Mouse (Mus musculus) MEL (cell line): ENCODE results near the gene Rabep1. TPM values are rescaled to one million over a fixed set of nuclear protein-coding genes. Genes with fewer than 3 reads are reported as not detected.
A peak's percentile ranks its signal among the peaks of the same experiment; 100 is the strongest.

ENCODE experiments used
- DNase-seq: peaks from one replicate; pipeline ENCODE4 v3.0.0; 2011; ENCODE audit warnings: low read depth, low spot score
- H3K27ac ChIP-seq: 2 replicates; pipeline ENCODE4 v1.5.1; 2012; ENCODE audit warnings: low read depth, mild to moderate bottlenecking, control low read depth, low read length, moderate library complexity; ENCODE audit not compliant: control insufficient read depth
- H3K27me3 ChIP-seq, 2 experiments: fragments of 150-350 bp in 1 of 2; sonication (generic) in 1 of 2; 2 replicates each; pipeline ENCODE4 v1.6.1; 2012; ENCODE audit warnings: low read length in 2 of 2, mild to moderate bottlenecking in 2 of 2, improper control_type of control experiment in 1 of 2, moderate library complexity in 1 of 2; ENCODE audit not compliant: insufficient read depth in 2 of 2, control insufficient read depth in 1 of 2
- H3K36me3 ChIP-seq, 2 experiments: 2 replicates each; pipeline ENCODE4 v1.6.1; 2012 to 2014; ENCODE audit warnings: low read length in 2 of 2, improper control_type of control experiment in 1 of 2, inconsistent platforms in 1 of 2, mild to moderate bottlenecking in 1 of 2; ENCODE audit not compliant: insufficient read depth in 2 of 2, control insufficient read depth in 1 of 2
- H3K4me1 ChIP-seq, 2 experiments: fragments of 150-350 bp in 1 of 2; sonication (generic) in 1 of 2; 2 replicates each; pipeline ENCODE4 v1.6.1; 2012; ENCODE audit warnings: low read length in 2 of 2, improper control_type of control experiment in 1 of 2, mild to moderate bottlenecking in 1 of 2; ENCODE audit not compliant: insufficient read depth in 2 of 2, control insufficient read depth in 1 of 2
- H3K4me3 ChIP-seq, 2 experiments: fragments of 150-350 bp in 1 of 2; sonication (generic) in 1 of 2; 2 replicates each; pipeline ENCODE4 v1.5.1; 2012; ENCODE audit warnings: low read depth in 2 of 2, low read length in 2 of 2, mild to moderate bottlenecking in 2 of 2, moderate library complexity in 2 of 2, control low read depth in 1 of 2, improper control_type of control experiment in 1 of 2; ENCODE audit not compliant: control insufficient read depth in 1 of 2, insufficient read depth in 1 of 2
- H3K79me2 ChIP-seq: 2 replicates; pipeline ENCODE4 v1.6.1; 2012; ENCODE audit warnings: mild to moderate bottlenecking, low read length, moderate library complexity; ENCODE audit not compliant: control insufficient read depth, poor library complexity, insufficient read depth
- H3K9ac ChIP-seq: 2 replicates; pipeline ENCODE4 v1.6.1; 2012; ENCODE audit warnings: low read depth, mild to moderate bottlenecking, control low read depth, low read length, moderate library complexity; ENCODE audit not compliant: control insufficient read depth, poor library complexity, severe bottlenecking
- H3K9me3 ChIP-seq: fragments of 150-350 bp; sonication (generic); replicated peaks from 2 replicates; pipeline ENCODE4 v1.6.1; 2012; ENCODE audit warnings: mild to moderate bottlenecking, low read length, improper control_type of control experiment, moderate library complexity; ENCODE audit not compliant: insufficient read depth
- BHLHE40 ChIP-seq: IDR thresholded peaks from 2 replicates; pipeline ENCODE4 v1.6.1; 2012; ENCODE audit warnings: low read depth, mild to moderate bottlenecking, inconsistent platforms, low read length, improper control_type of control experiment, borderline replicate concordance
- CHD1 ChIP-seq: IDR thresholded peaks from 2 replicates; pipeline ENCODE4 v1.6.1; 2012; ENCODE audit warnings: low read depth, mild to moderate bottlenecking, inconsistent platforms, low read length, improper control_type of control experiment
- CTCF ChIP-seq, 3 experiments: IDR thresholded peaks in 2 of 3; conservative IDR thresholded peaks in 1 of 3; 2 replicates each; pipeline ENCODE4 v1.5.1; 2011 to 2012; ENCODE audit warnings: low read length in 3 of 3, low read depth in 2 of 3, mild to moderate bottlenecking in 2 of 3, improper control_type of control experiment in 1 of 3, inconsistent platforms in 1 of 3, mixed read lengths in 1 of 3, moderate library complexity in 1 of 3; ENCODE audit not compliant: control insufficient read depth in 1 of 3, insufficient read depth in 1 of 3, poor library complexity in 1 of 3, severe bottlenecking in 1 of 3
- ELF1 ChIP-seq: IDR thresholded peaks from 2 replicates; pipeline ENCODE4 v1.6.1; 2014; ENCODE audit warnings: low read depth, mild to moderate bottlenecking, inconsistent platforms, low read length, improper control_type of control experiment, moderate library complexity
- GABPA ChIP-seq: IDR thresholded peaks from 2 replicates; pipeline ENCODE4 v1.6.1; 2012; ENCODE audit warnings: low read depth, mild to moderate bottlenecking, inconsistent platforms, low read length, improper control_type of control experiment, moderate library complexity
- GATA1 ChIP-seq: IDR thresholded peaks from 2 replicates; pipeline ENCODE4 v1.6.1; 2011; ENCODE audit warnings: low read depth, low read length, improper control_type of control experiment
- HCFC1 ChIP-seq: IDR thresholded peaks from 2 replicates; pipeline ENCODE4 v1.6.1; 2012; ENCODE audit warnings: low read depth, mild to moderate bottlenecking, inconsistent platforms, low read length, improper control_type of control experiment, moderate library complexity
- KAT2A ChIP-seq: conservative IDR thresholded peaks from 2 replicates; pipeline ENCODE4 v1.6.1; 2012; ENCODE audit warnings: low read depth, low read length, improper control_type of control experiment, inconsistent platforms
- MAFK ChIP-seq: IDR thresholded peaks from 2 replicates; pipeline ENCODE4 v1.6.1; 2011; ENCODE audit warnings: low read depth, mild to moderate bottlenecking, low read length, improper control_type of control experiment, borderline replicate concordance
- MAZ ChIP-seq: IDR thresholded peaks from 2 replicates; pipeline ENCODE4 v1.6.1; 2012; ENCODE audit warnings: low read depth, mild to moderate bottlenecking, inconsistent platforms, low read length, improper control_type of control experiment
- MXI1 ChIP-seq: IDR thresholded peaks from 2 replicates; pipeline ENCODE4 v1.6.1; 2011; ENCODE audit warnings: mild to moderate bottlenecking, low read depth, low read length, improper control_type of control experiment
- MYB ChIP-seq: IDR thresholded peaks from 2 replicates; pipeline ENCODE4 v1.6.1; 2011; ENCODE audit warnings: mild to moderate bottlenecking, low read depth, low read length, improper control_type of control experiment
- MYC ChIP-seq: IDR thresholded peaks from 2 replicates; pipeline ENCODE4 v1.6.1; 2011; ENCODE audit warnings: low read depth, mild to moderate bottlenecking, low read length, improper control_type of control experiment, moderate library complexity
- NRF1 ChIP-seq: IDR thresholded peaks from 2 replicates; pipeline ENCODE4 v1.6.1; 2014; ENCODE audit warnings: low read depth, mild to moderate bottlenecking, inconsistent platforms, low read length, improper control_type of control experiment, moderate library complexity; ENCODE audit not compliant: poor library complexity, insufficient read depth, severe bottlenecking
- POLR2A ChIP-seq, 2 experiments: IDR thresholded peaks; 2 replicates each; pipeline ENCODE4 v1.6.1; 2011 to 2012; ENCODE audit warnings: low read length in 2 of 2, mild to moderate bottlenecking in 2 of 2, control low read depth in 1 of 2, improper control_type of control experiment in 1 of 2, low read depth in 1 of 2, moderate library complexity in 1 of 2; ENCODE audit not compliant: control insufficient read depth in 1 of 2, insufficient read depth in 1 of 2, poor library complexity in 1 of 2
- POLR2AphosphoS2 ChIP-seq: IDR thresholded peaks from 2 replicates; pipeline ENCODE4 v1.6.1; 2011; ENCODE audit warnings: low read length, improper control_type of control experiment
- RAD21 ChIP-seq: IDR thresholded peaks from 2 replicates; pipeline ENCODE4 v1.6.1; 2011; ENCODE audit warnings: mild to moderate bottlenecking, low read depth, low read length, improper control_type of control experiment
- RCOR1 ChIP-seq: IDR thresholded peaks from 2 replicates; pipeline ENCODE4 v1.6.1; 2012; ENCODE audit warnings: low read depth, mild to moderate bottlenecking, inconsistent platforms, low read length, improper control_type of control experiment
- SIN3A ChIP-seq: IDR thresholded peaks from 2 replicates; pipeline ENCODE4 v1.6.1; 2012; ENCODE audit warnings: low read length, improper control_type of control experiment, inconsistent platforms
- SMC3 ChIP-seq: IDR thresholded peaks from 2 replicates; pipeline ENCODE4 v1.6.1; 2011; ENCODE audit warnings: low read depth, low read length, improper control_type of control experiment
- TAL1 ChIP-seq: IDR thresholded peaks from 2 replicates; pipeline ENCODE4 v1.6.1; 2012; ENCODE audit warnings: mild to moderate bottlenecking, inconsistent platforms, low read length, moderate library complexity, mixed read lengths
- TBP ChIP-seq: IDR thresholded peaks from 2 replicates; pipeline ENCODE4 v1.8.0; 2011; ENCODE audit warnings: low read depth, low read length, improper control_type of control experiment
- TCF12 ChIP-seq: IDR thresholded peaks from 2 replicates; pipeline ENCODE4 v1.6.1; 2014; ENCODE audit warnings: low read depth, mild to moderate bottlenecking, inconsistent platforms, low read length, improper control_type of control experiment, moderate library complexity
- UBTF ChIP-seq: IDR thresholded peaks from 2 replicates; pipeline ENCODE4 v1.6.1; 2012; ENCODE audit warnings: low read depth, mild to moderate bottlenecking, inconsistent platforms, low read length, improper control_type of control experiment, moderate library complexity, borderline replicate concordance; ENCODE audit not compliant: insufficient read depth
- USF1 ChIP-seq: IDR thresholded peaks from 2 replicates; pipeline ENCODE4 v1.6.1; 2014; ENCODE audit warnings: low read depth, mild to moderate bottlenecking, inconsistent platforms, low read length, improper control_type of control experiment, moderate library complexity
- USF2 ChIP-seq, 2 experiments: IDR thresholded peaks; 2 replicates each; pipeline ENCODE4 v1.6.1; 2011 to 2012; ENCODE audit warnings: improper control_type of control experiment in 2 of 2, low read length in 2 of 2, borderline replicate concordance in 1 of 2, inconsistent platforms in 1 of 2, low read depth in 1 of 2, mild to moderate bottlenecking in 1 of 2; ENCODE audit not compliant: insufficient read depth in 1 of 2
- ZKSCAN1 ChIP-seq: IDR thresholded peaks from 2 replicates; pipeline ENCODE4 v1.6.1; 2012; ENCODE audit warnings: low read depth, mild to moderate bottlenecking, inconsistent platforms, low read length, improper control_type of control experiment, moderate library complexity
- ZMIZ1 ChIP-seq: IDR thresholded peaks from 2 replicates; pipeline ENCODE4 v1.6.1; 2012; ENCODE audit warnings: low read depth, mild to moderate bottlenecking, inconsistent platforms, low read length, improper control_type of control experiment, moderate library complexity
- ZNF384 ChIP-seq: IDR thresholded peaks from 2 replicates; pipeline ENCODE4 v1.6.1; 2012; ENCODE audit warnings: low read depth, mild to moderate bottlenecking, inconsistent platforms, low read length, improper control_type of control experiment
- polyA plus RNA-seq, 2 experiments: library from polyadenylated mRNA; stranded (reverse) in 1 of 2; unstranded in 1 of 2; fragments of >175 nt in 1 of 2; fragments of >200 nt in 1 of 2; gene quantifications; 2 replicates each; pipeline versions ENCODE4 v1.2.1 to v1.2.4; 2012; ENCODE audit warnings: low replicate concordance in 2 of 2, low read depth in 1 of 2; ENCODE audit not compliant: insufficient read length in 2 of 2, insufficient read depth in 1 of 2, missing spikeins in 1 of 2
- total RNA-seq: library from RNA; depleted of rRNA; stranded (reverse); fragments of 300-350 nt; gene quantifications from 2 replicates; pipeline ENCODE4 v1.2.3, GENCODE M21; 2012

Gene Rabep1
- total and polyA plus RNA-seq, 3 experiments: 24.2 to 72.2 (median 34.3) TPM

GRCm38 (mm10) chr11:70846029-70846428 is 1.5 kb downstream of the Rabep1 start:
- H3K9me3 ChIP-seq: no peaks in the 10 kb centered on the region
- TF ChIP-seq TAL1 (no peak), GABPA (no peak), MXI1 (0 out of 2 replicates have a peak, but pooled peaks have one; percentile 17), TBP (peak; percentile 70; the same call in 1 of the 2 replicates), POLR2AphosphoS2 (no peak), USF2 (IDR thresholded peaks at IDR 0.05; ENCODE audit: borderline replicate concordance in 1 of 2, insufficient read depth in 1 of 2, low read depth in 1 of 2, low read length in 2 of 2) (no peak), RAD21 (no peak), KAT2A (no peak), SMC3 (no peak), POLR2A (IDR thresholded peaks at IDR 0.05; ENCODE audit: control insufficient read depth in 1 of 2, insufficient read depth in 1 of 2, low read depth in 1 of 2, low read length in 2 of 2, poor library complexity in 1 of 2) (no peak), RCOR1 (no peak), GATA1 (peak; percentile 77), SIN3A (peak; percentile 29; the same call in 1 of the 2 replicates), ZMIZ1 (no peak), ZKSCAN1 (no peak), MAZ (no peak), MYC (no peak), USF1 (0 out of 2 replicates have a peak, but pooled peaks have one; percentile 6), TCF12 (no peak), ELF1 (no peak), BHLHE40 (peak; percentile 28; the same call in 1 of the 2 replicates), HCFC1 (no peak)
- peaks cover 0 to 2% of the 10 kb centered on the region in 2 experiments; a peak in 3 of 4 replicates for H3K27me3 ChIP-seq
- H3K79me2 ChIP-seq: peaks cover 47% of the 10 kb centered on the region
- H3K36me3 ChIP-seq: peaks cover 0 to 25% of the 10 kb centered on the region in 2 experiments; a peak in 3 of 4 replicates
- H3K4me3 ChIP-seq: peak overlapping the region; percentile 71 to 95
- peaks cover 16 to 23% of the 10 kb centered on the region in 2 experiments for H3K4me1 ChIP-seq
- peak; percentile 63 for DNase-seq
- peak overlapping the region; percentile 31 for H3K27ac ChIP-seq
- H3K9ac ChIP-seq: peak overlapping the region; percentile 91

- H3K4me3 ChIP-seq: no peak overlapping the region
- peaks cover 34% of the 10 kb centered on the region for H3K79me2 ChIP-seq
- no peaks in the 10 kb centered on the region for H3K27me3 ChIP-seq
- peaks cover 17 to 28% of the 10 kb centered on the region in 2 experiments for H3K4me1 ChIP-seq
- H3K9ac ChIP-seq: no peak overlapping the region
- TF ChIP-seq ZNF384 (no peak), ZMIZ1 (no peak), NRF1 (no peak), UBTF (no peak), USF2 (IDR thresholded peaks at IDR 0.05; ENCODE audit: borderline replicate concordance in 1 of 2, insufficient read depth in 1 of 2, low read depth in 1 of 2, low read length in 2 of 2) (no peak), MAFK (no peak), CHD1 (no peak), MYB (no peak), CTCF (IDR thresholded peaks at IDR 0.05 in 2 of 3, conservative IDR thresholded peaks at IDR 0.05 in 1 of 3; ENCODE audit: control insufficient read depth in 1 of 3, insufficient read depth in 1 of 3, low read depth in 2 of 3, low read length in 3 of 3, poor library complexity in 1 of 3, severe bottlenecking in 1 of 3) (no peak), TCF12 (no peak), SMC3 (no peak)
- peaks cover 9 to 42% of the 10 kb centered on the region in 2 experiments for H3K36me3 ChIP-seq
- no peak overlapping the region for H3K27ac ChIP-seq
- no peaks in the 10 kb centered on the region for H3K9me3 ChIP-seq
- no peak for DNase-seq
Observed at GRCm38 (mm10) chr11:70860371-70860770, 15.8 kb downstream of the Rabep1 start.
